Comparison of ENCODE assay signal across 22 mouse cellular contexts in the genomic region with DNA sequence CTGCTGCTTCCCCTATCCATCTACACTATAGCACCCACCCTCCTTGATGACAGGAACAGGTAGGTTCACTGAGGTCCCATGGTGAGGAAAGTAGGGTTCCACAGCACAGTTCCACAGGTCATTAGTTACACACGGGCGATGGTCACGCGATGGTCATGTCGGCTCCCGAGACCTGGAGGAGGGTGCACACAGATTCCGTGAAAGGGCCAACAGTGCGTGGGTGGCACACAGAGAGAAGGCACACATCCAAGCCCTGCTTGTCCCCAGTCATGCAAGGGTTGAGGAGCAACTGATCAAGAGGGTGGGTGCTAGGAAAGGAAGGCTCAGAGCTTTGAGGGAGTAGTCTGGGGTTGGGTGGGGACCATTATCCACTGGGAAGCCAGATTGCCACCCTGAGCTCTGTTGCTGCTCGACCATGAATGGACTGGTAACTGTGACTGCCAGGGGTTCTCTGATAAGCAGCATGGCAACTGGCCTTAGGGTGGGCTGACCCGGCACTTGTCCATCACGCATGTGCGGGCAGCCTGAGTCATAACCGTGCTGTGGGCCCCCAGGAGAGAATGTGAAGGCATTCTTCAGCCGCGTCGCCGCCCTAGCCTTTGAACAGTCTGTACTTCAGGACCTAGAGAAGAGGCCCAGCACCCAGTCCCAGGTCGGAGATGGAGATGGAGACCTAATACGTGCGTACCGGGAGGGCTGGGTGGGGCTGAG. TPM values are rescaled to one million over a fixed set of nuclear protein-coding genes. Genes with fewer than 3 reads are reported as not detected.
"Had no signal": no experiment of that assay in that cellular context is flagged by ENCODE, and none has a peak within 500 bp of the region (broad histone marks: within the 10 kb centered on the region; RNA-seq: fewer than 3 reads in every experiment).

No protein-coding gene starts in this region.

- H3K27ac ChIP-seq: kidney, embryonic 15.5 days; left cerebral cortex, adult 2 months; liver, embryonic 13.5 days; macrophage; midbrain, embryonic 12.5 days; midbrain, embryonic 15.5 days; neural tube, embryonic 13.5 days; stomach, embryonic 15.5 days had no signal

- ATAC-seq: lung, postnatal 0 days; midbrain, embryonic 15.5 days had no signal

- H3K36me3 ChIP-seq: liver, embryonic 13.5 days; midbrain, embryonic 12.5 days; midbrain, embryonic 15.5 days; neural tube, embryonic 13.5 days; stomach, embryonic 15.5 days had no signal

- H3K4me2 ChIP-seq: kidney, embryonic 15.5 days; liver, embryonic 13.5 days; lung, embryonic 14.5 days; midbrain, embryonic 12.5 days; midbrain, embryonic 15.5 days; neural tube, embryonic 13.5 days; stomach, embryonic 15.5 days had no signal

- DNase-seq: kidney, adult 2 months; kidney, postnatal 36 days; layer of hippocampus, postnatal 36 days; liver, embryonic 13.5 days; lung, embryonic 14.5 days; retina, postnatal 1 day; right cerebral cortex, postnatal 25 days; spleen, adult 18-20 months; thymus, postnatal 36 days had no signal

- H3K9me3 ChIP-seq: kidney, embryonic 15.5 days; liver, embryonic 13.5 days; midbrain, embryonic 12.5 days; midbrain, embryonic 15.5 days; neural tube, embryonic 13.5 days; stomach, embryonic 15.5 days had no signal

- H3K9ac ChIP-seq: kidney, embryonic 15.5 days; liver, embryonic 13.5 days; lung, embryonic 14.5 days; midbrain, embryonic 12.5 days; midbrain, embryonic 15.5 days; neural tube, embryonic 13.5 days; stomach, embryonic 15.5 days had no signal

- H3K4me3 ChIP-seq: kidney, embryonic 15.5 days; left cerebral cortex, adult 2 months; liver, embryonic 13.5 days; midbrain, embryonic 12.5 days; midbrain, embryonic 15.5 days; myocyte; neural tube, embryonic 13.5 days; stomach, embryonic 15.5 days had no signal

- H3K27me3 ChIP-seq: kidney, embryonic 15.5 days; liver, embryonic 13.5 days; midbrain, embryonic 12.5 days; midbrain, embryonic 15.5 days; neural tube, embryonic 13.5 days; stomach, embryonic 15.5 days had no signal

RNA-seq across cellular contexts. Expression of gene Rsph14, which starts 19.1 kb away (rescaled TPM):
- polyA plus RNA-seq: kidney, adult 2 months; kidney, embryonic 15.5 days; limb, embryonic 11.5 days; limb, embryonic 14.5 days; liver, embryonic 13.5 days; liver, embryonic 16.5 days; lung, embryonic 14.5 days; macrophage; midbrain, embryonic 12.5 days; myocyte; stomach, embryonic 15.5 days; urinary bladder, adult 2 months had no signal
